Mouse (Mus musculus) lung, adult 2 months (tissue): ENCODE results near the gene Ehd3.

ENCODE experiments used
- CTCF ChIP-seq: fragments of 200-500 bp; IDR thresholded peaks from 2 replicates; pipeline ENCODE4 v1.5.1; 2011; ENCODE audit warnings: mild to moderate bottlenecking, low read length, control low read depth; ENCODE audit not compliant: insufficient read depth
- POLR2A ChIP-seq: fragments of 200-500 bp; IDR thresholded peaks from 2 replicates; pipeline ENCODE4 v1.6.1; 2011; ENCODE audit warnings: low read depth, mild to moderate bottlenecking, control low read depth, low read length, borderline replicate concordance; ENCODE audit errors: extremely low read depth

DNA sequence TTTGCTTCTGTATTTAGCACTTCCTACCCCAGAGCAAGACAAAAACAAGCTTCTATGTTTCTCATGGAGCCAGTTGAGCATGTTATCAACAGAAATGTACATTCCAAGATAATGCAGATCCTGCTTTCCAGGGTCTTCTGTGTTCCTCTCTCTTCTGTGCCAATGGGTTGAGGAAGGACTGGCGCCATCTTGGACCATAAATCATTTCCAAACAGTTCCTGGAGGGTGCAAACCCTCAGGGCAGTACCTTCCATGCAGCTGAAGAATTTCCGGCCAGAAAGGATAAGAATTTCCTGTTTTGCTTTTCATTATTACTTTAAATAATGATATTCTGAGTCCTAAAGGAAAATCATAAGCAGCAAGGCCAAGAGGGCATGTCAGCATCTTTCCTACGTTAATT is 41.7 kb downstream of the Ehd3 start:
- TF ChIP-seq POLR2A (no peak), CTCF (no peak)
